Mouse (Mus musculus): ENCODE measurements around the gene Ccdc71. TPM values are rescaled to one million over a fixed set of nuclear protein-coding genes. Genes with fewer than 3 reads are reported as not detected.

The Ccdc71 gene
- polyA plus RNA-seq, 1 experiment from 2014 or later = 55.7 TPM

- no peak for ATAC-seq (ENCODE audit: insufficient read depth, low FRiP score)
- H3K27ac ChIP-seq (ENCODE audit: low read length) = no peak overlapping the region
- WGBS = 76% methylated on average over 11 of the region's 11 CpGs
These were observed 18.9 kb upstream of the Ccdc71 start for GRCm38 (mm10) chr9:108441236-108441919.

GRCm38 (mm10) chr9:108445125-108445524 is 15.2 kb upstream of the Ccdc71 start:
- Histone ChIP-seq H3K27ac (ENCODE audit: low read length) (no peak overlapping the region), H3K36me3 (ENCODE audit: control insufficient read depth, insufficient read depth, low read length) (no peaks in the 10 kb centered on the region), H3K9ac (ENCODE audit: low read length) (no peak overlapping the region), H3K4me1 (ENCODE audit: control insufficient read depth, insufficient read depth, low read length) (peaks cover 12% of the 10 kb centered on the region), H3K4me2 (ENCODE audit: low read depth, low read length) (no peak overlapping the region), H3K4me3 (replicated peaks; ENCODE audit: low read length) (no peak overlapping the region), H3K9me3 (replicated peaks; ENCODE audit: control insufficient read depth, low read length) (no peaks in the 10 kb centered on the region), H3K27me3 (ENCODE audit: control insufficient read depth, insufficient read depth, low read length) (no peaks in the 10 kb centered on the region)
- 63% methylated on average over 9 of the region's 9 CpGs for WGBS
- ATAC-seq (ENCODE audit: insufficient read depth, low FRiP score) = no peak

More at GRCm38 (mm10) chr9:108441236-108441919, 18.9 kb upstream of the Ccdc71 start:
- no peaks in the 10 kb centered on the region for H3K36me3 ChIP-seq (ENCODE audit: control insufficient read depth, insufficient read depth, low read length)
- no peaks in the 10 kb centered on the region for H3K9me3 ChIP-seq (replicated peaks; ENCODE audit: control insufficient read depth, low read length)
- H3K9ac ChIP-seq (ENCODE audit: low read length) = no peak overlapping the region
- no peak overlapping the region for H3K4me2 ChIP-seq (ENCODE audit: low read depth, low read length)
- peaks cover 9% of the 10 kb centered on the region; the same call in 1 of the 2 replicates for H3K4me1 ChIP-seq (ENCODE audit: control insufficient read depth, insufficient read depth, low read length)
- H3K4me3 ChIP-seq (replicated peaks; ENCODE audit: low read length) = no peak overlapping the region
- no peaks in the 10 kb centered on the region for H3K27me3 ChIP-seq (ENCODE audit: control insufficient read depth, insufficient read depth, low read length)

- no peak overlapping the region for H3K4me3 ChIP-seq (replicated peaks; ENCODE audit: low read length)
These were observed 10.5 kb upstream of the Ccdc71 start for GRCm38 (mm10) chr9:108449860-108450259.

GRCm38 (mm10) chr9:108450292-108451169 is 9.8 kb upstream of the Ccdc71 start:
- peak overlapping the region; percentile 65 for H3K27ac ChIP-seq (ENCODE audit: low read length)
- no peaks in the 10 kb centered on the region for H3K9me3 ChIP-seq (replicated peaks; ENCODE audit: control insufficient read depth, low read length)
- H3K4me2 ChIP-seq (ENCODE audit: low read depth, low read length) = peak overlapping the region; percentile 91
- H3K9ac ChIP-seq (ENCODE audit: low read length) = peak overlapping the region; percentile 79
- ATAC-seq (ENCODE audit: insufficient read depth, low FRiP score) = peak; percentile 34
- H3K4me1 ChIP-seq (ENCODE audit: control insufficient read depth, insufficient read depth, low read length) = peaks cover 31% of the 10 kb centered on the region
- H3K36me3 ChIP-seq (ENCODE audit: control insufficient read depth, insufficient read depth, low read length) = no peaks in the 10 kb centered on the region
- no peaks in the 10 kb centered on the region for H3K27me3 ChIP-seq (ENCODE audit: control insufficient read depth, insufficient read depth, low read length)
- H3K4me3 ChIP-seq (replicated peaks; ENCODE audit: low read length) = peak overlapping the region; percentile 67
- WGBS = 54% methylated on average over 21 of the region's 21 CpGs

More at GRCm38 (mm10) chr9:108449860-108450259, 10.5 kb upstream of the Ccdc71 start:
- peaks cover 33% of the 10 kb centered on the region for H3K4me1 ChIP-seq (ENCODE audit: control insufficient read depth, insufficient read depth, low read length)
- no peaks in the 10 kb centered on the region for H3K27me3 ChIP-seq (ENCODE audit: control insufficient read depth, insufficient read depth, low read length)
- no peak overlapping the region; the same call in 1 of the 2 replicates for H3K27ac ChIP-seq (ENCODE audit: low read length)
- no peak for ATAC-seq (ENCODE audit: insufficient read depth, low FRiP score)
- H3K9ac ChIP-seq (ENCODE audit: low read length) = 0 out of 2 replicates have a peak overlapping the region, but pooled peaks have one; percentile 20
- peak overlapping the region; percentile 91 for H3K4me2 ChIP-seq (ENCODE audit: low read depth, low read length)
- WGBS = 42% methylated on average over 4 of the region's 4 CpGs
- H3K9me3 ChIP-seq (replicated peaks; ENCODE audit: control insufficient read depth, low read length) = no peaks in the 10 kb centered on the region
- H3K36me3 ChIP-seq (ENCODE audit: control insufficient read depth, insufficient read depth, low read length) = no peaks in the 10 kb centered on the region

GRCm38 (mm10) chr9:108451170-108451493 is 9.2 kb upstream of the Ccdc71 start:
- 75% methylated on average over 6 of the region's 6 CpGs for WGBS
- Histone ChIP-seq H3K36me3 (ENCODE audit: control insufficient read depth, insufficient read depth, low read length) (no peaks in the 10 kb centered on the region), H3K27ac (ENCODE audit: low read length) (peak overlapping the region; percentile 65), H3K9me3 (replicated peaks; ENCODE audit: control insufficient read depth, low read length) (no peaks in the 10 kb centered on the region), H3K4me2 (ENCODE audit: low read depth, low read length) (peak overlapping the region; percentile 91), H3K9ac (ENCODE audit: low read length) (peak overlapping the region; percentile 79), H3K27me3 (ENCODE audit: control insufficient read depth, insufficient read depth, low read length) (no peaks in the 10 kb centered on the region), H3K4me3 (replicated peaks; ENCODE audit: low read length) (peak overlapping the region; percentile 67), H3K4me1 (ENCODE audit: control insufficient read depth, insufficient read depth, low read length) (peaks cover 31% of the 10 kb centered on the region)
- no peak for ATAC-seq (ENCODE audit: insufficient read depth, low FRiP score)

- peaks cover 31% of the 10 kb centered on the region for H3K4me1 ChIP-seq (ENCODE audit: control insufficient read depth, insufficient read depth, low read length)
- no peaks in the 10 kb centered on the region for H3K9me3 ChIP-seq (replicated peaks; ENCODE audit: control insufficient read depth, low read length)
- ATAC-seq (ENCODE audit: insufficient read depth, low FRiP score) = no peak
- 51% methylated on average over 6 of the region's 6 CpGs for WGBS
- H3K36me3 ChIP-seq (ENCODE audit: control insufficient read depth, insufficient read depth, low read length) = no peaks in the 10 kb centered on the region
- H3K4me2 ChIP-seq (ENCODE audit: low read depth, low read length) = peak overlapping the region; percentile 91
- peak overlapping the region; percentile 67 for H3K4me3 ChIP-seq (replicated peaks; ENCODE audit: low read length)
- no peaks in the 10 kb centered on the region for H3K27me3 ChIP-seq (ENCODE audit: control insufficient read depth, insufficient read depth, low read length)
- peak overlapping the region; percentile 79 for H3K9ac ChIP-seq (ENCODE audit: low read length)
- peak overlapping the region; percentile 91 for H3K27ac ChIP-seq (ENCODE audit: low read length)
These were observed 8.7 kb upstream of the Ccdc71 start for GRCm38 (mm10) chr9:108451519-108452160.

- H3K4me3 ChIP-seq (replicated peaks; ENCODE audit: low read length) = peak overlapping the region; percentile 67
- WGBS = under 1% methylated on average over 40 of the region's 40 CpGs
These were observed 7.9 kb upstream of the Ccdc71 start for GRCm38 (mm10) chr9:108452291-108452906.

GRCm38 (mm10) chr9:108452911-108453310 is 7.4 kb upstream of the Ccdc71 start:
- H3K36me3 ChIP-seq (ENCODE audit: control insufficient read depth, insufficient read depth, low read length) = no peaks in the 10 kb centered on the region
- H3K27me3 ChIP-seq (ENCODE audit: control insufficient read depth, insufficient read depth, low read length) = no peaks in the 10 kb centered on the region
- H3K27ac ChIP-seq (ENCODE audit: low read length) = peak overlapping the region; percentile 91
- peak overlapping the region; percentile 67 for H3K4me3 ChIP-seq (replicated peaks; ENCODE audit: low read length)
- peaks cover 31% of the 10 kb centered on the region for H3K4me1 ChIP-seq (ENCODE audit: control insufficient read depth, insufficient read depth, low read length)
- WGBS = 30% methylated on average over 6 of the region's 6 CpGs
- peak overlapping the region; percentile 79 for H3K9ac ChIP-seq (ENCODE audit: low read length)
- peak overlapping the region; percentile 91 for H3K4me2 ChIP-seq (ENCODE audit: low read depth, low read length)
- no peaks in the 10 kb centered on the region for H3K9me3 ChIP-seq (replicated peaks; ENCODE audit: control insufficient read depth, low read length)
- peak; percentile 0; the same call in 1 of the 2 replicates for ATAC-seq (ENCODE audit: insufficient read depth, low FRiP score)

More at GRCm38 (mm10) chr9:108452291-108452906, 7.9 kb upstream of the Ccdc71 start:
- peak; percentile 87 for ATAC-seq (ENCODE audit: insufficient read depth, low FRiP score)
- Histone ChIP-seq H3K27ac (ENCODE audit: low read length) (peak overlapping the region; percentile 91), H3K4me2 (ENCODE audit: low read depth, low read length) (peak overlapping the region; percentile 91), H3K27me3 (ENCODE audit: control insufficient read depth, insufficient read depth, low read length) (no peaks in the 10 kb centered on the region), H3K9me3 (replicated peaks; ENCODE audit: control insufficient read depth, low read length) (no peaks in the 10 kb centered on the region), H3K4me1 (ENCODE audit: control insufficient read depth, insufficient read depth, low read length) (peaks cover 31% of the 10 kb centered on the region), H3K36me3 (ENCODE audit: control insufficient read depth, insufficient read depth, low read length) (no peaks in the 10 kb centered on the region), H3K9ac (ENCODE audit: low read length) (peak overlapping the region; percentile 79)
